Mouse (Mus musculus) embryonic facial prominence, embryonic 15.5 days (tissue): ENCODE data around the gene Narfl. TPM values are rescaled to one million over a fixed set of nuclear protein-coding genes. Genes with fewer than 3 reads are reported as not detected.

Source experiments
- ATAC-seq: fragments of 200-750 bp; cut with Nextera tagmentation; 2 replicates; pipeline ENCODE4 v1.8.0; 2017; ENCODE audit warnings: low read depth, moderate TSS enrichment; ENCODE audit not compliant: insufficient number of reproducible peaks, low FRiP score, low TSS enrichment
- H3K27ac ChIP-seq: fragments of 300-500 bp; sonication (generic); replicated peaks from 2 replicates; pipeline ENCODE4 v1.5.1; 2015; ENCODE audit warnings: mild to moderate bottlenecking, inconsistent platforms
- H3K27me3 ChIP-seq: fragments of 300-500 bp; sonication (generic); 2 replicates; pipeline ENCODE4 v1.6.1; 2015; ENCODE audit warnings: inconsistent platforms
- H3K36me3 ChIP-seq: fragments of 300-500 bp; sonication (generic); 2 replicates; pipeline ENCODE4 v1.6.1; 2015; ENCODE audit warnings: mild to moderate bottlenecking, inconsistent platforms
- H3K4me1 ChIP-seq: fragments of 300-500 bp; sonication (generic); 2 replicates; pipeline ENCODE4 v1.6.1; 2015; ENCODE audit warnings: inconsistent platforms
- H3K4me2 ChIP-seq: fragments of 300-500 bp; sonication (generic); replicated peaks from 2 replicates; pipeline ENCODE4 v1.6.1; 2015; ENCODE audit warnings: mild to moderate bottlenecking, inconsistent platforms
- H3K4me3 ChIP-seq: fragments of 300-500 bp; sonication (generic); replicated peaks from 2 replicates; pipeline ENCODE4 v1.5.1; 2015; ENCODE audit warnings: mild to moderate bottlenecking, inconsistent platforms
- H3K9ac ChIP-seq: fragments of 300-500 bp; sonication (generic); 2 replicates; pipeline ENCODE4 v1.6.1; 2015; ENCODE audit warnings: inconsistent platforms
- H3K9me3 ChIP-seq: fragments of 300-500 bp; sonication (generic); replicated peaks from 2 replicates; pipeline ENCODE4 v1.6.1; 2016; ENCODE audit warnings: inconsistent platforms
- WGBS: fragments of 180-500 bp; shearing (Covaris S2); methylation state at CpG from one replicate; pipeline ENCODE4 v1.1.7; 2015; 5-methylcytosine and 5-hydroxymethylcytosine counted together
- polyA plus RNA-seq: library from polyadenylated mRNA; unstranded; fragments of >200 nt; fragmentation: Nextera tagmentation; extraction: Ambion mirVana; gene quantifications from 2 replicates; pipeline ENCODE4 v1.2.1, GENCODE M21; 2015

Narfl gene
- polyA plus RNA-seq, 1 experiment from 2014 or later, result 26.9 TPM

DNA sequence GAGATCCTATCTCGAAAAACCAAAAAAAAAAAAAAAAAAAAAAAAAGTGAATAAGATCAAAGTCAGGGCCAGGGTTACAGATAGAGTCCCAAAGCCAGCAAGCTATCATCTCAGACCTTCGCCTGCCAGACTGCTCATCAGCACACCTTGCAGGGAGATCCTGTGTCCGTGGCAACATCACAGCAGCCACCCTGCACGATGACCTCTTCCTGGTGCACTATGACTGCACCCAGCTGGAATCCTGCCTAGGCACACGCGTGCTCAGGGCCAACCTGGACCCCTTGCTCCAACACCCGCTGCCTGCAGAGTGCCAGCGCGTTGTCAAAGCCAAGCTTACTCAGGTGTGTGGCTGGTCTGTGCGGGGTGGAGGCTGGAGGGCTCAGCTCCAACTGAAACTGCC lies 29.3 kb upstream of the Narfl start:
- H3K27ac ChIP-seq, result no peak overlapping the region
- H3K27me3 ChIP-seq, result no peaks in the 10 kb centered on the region
- WGBS, result 73% methylated on average over 10 of the region's 10 CpGs
- no peak overlapping the region for H3K4me3 ChIP-seq
- H3K36me3 ChIP-seq, result no peaks in the 10 kb centered on the region
- H3K9ac ChIP-seq, result no peak overlapping the region
- no peaks in the 10 kb centered on the region for H3K4me1 ChIP-seq
- ATAC-seq, result no peak
- H3K9me3 ChIP-seq, result no peaks in the 10 kb centered on the region
- H3K4me2 ChIP-seq, result no peak overlapping the region

DNA sequence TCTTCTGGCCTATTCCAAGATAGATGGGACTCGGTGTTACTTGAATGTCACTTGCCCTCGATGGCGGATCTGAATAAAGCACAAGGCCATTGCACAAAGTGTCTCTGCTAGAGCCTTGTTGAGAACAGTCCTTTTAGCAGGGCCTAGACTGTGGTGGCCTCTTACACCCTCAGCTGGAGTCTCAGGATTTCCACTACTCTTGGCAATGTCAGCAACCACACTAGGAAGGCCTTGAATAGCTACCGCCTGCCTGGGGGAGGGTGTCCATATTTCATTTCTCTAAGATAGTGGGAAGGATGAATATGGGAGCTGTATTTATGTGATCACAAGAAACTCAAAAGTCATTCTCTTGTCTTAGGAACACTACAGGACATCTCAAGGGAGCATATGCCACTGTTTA lies 25.3 kb upstream of the Narfl start:
- no peaks in the 10 kb centered on the region for H3K36me3 ChIP-seq
- no peaks in the 10 kb centered on the region for H3K27me3 ChIP-seq
- H3K9ac ChIP-seq, result no peak overlapping the region
- 93% methylated on average over 4 of the region's 4 CpGs for WGBS
- H3K27ac ChIP-seq, result no peak overlapping the region
- no peaks in the 10 kb centered on the region for H3K9me3 ChIP-seq
- H3K4me3 ChIP-seq, result no peak overlapping the region
- H3K4me2 ChIP-seq, result no peak overlapping the region
- no peak for ATAC-seq
- peaks cover 7% of the 10 kb centered on the region; the same call in 1 of the 2 replicates for H3K4me1 ChIP-seq

DNA sequence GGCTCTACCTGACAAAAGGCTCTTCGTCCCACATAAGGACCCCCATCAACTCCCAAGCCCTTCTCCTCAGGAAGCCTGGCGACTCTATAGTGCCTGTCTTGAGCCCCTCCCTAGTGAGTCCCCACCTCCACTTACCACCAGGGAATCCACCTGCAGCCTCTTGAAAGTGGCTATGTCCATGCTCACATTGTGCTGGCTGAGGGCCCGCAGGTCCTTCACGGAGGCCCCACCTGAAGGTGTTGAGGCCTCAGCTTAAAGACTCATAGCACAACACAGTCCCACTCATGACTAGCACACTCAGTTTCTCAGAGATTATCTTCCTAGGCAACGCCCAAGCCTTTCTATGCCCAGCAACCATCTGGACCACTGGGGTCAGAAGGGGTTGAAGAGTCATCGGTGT lies 24.3 kb upstream of the Narfl start:
- Histone ChIP-seq H3K9ac (no peak overlapping the region), H3K4me2 (no peak overlapping the region), H3K27me3 (no peaks in the 10 kb centered on the region), H3K27ac (no peak overlapping the region), H3K4me1 (peaks cover 7% of the 10 kb centered on the region; the same call in 1 of the 2 replicates), H3K4me3 (no peak overlapping the region), H3K36me3 (no peaks in the 10 kb centered on the region), H3K9me3 (no peaks in the 10 kb centered on the region)
- no peak for ATAC-seq
- WGBS, result 79% methylated on average over 6 of the region's 6 CpGs

DNA sequence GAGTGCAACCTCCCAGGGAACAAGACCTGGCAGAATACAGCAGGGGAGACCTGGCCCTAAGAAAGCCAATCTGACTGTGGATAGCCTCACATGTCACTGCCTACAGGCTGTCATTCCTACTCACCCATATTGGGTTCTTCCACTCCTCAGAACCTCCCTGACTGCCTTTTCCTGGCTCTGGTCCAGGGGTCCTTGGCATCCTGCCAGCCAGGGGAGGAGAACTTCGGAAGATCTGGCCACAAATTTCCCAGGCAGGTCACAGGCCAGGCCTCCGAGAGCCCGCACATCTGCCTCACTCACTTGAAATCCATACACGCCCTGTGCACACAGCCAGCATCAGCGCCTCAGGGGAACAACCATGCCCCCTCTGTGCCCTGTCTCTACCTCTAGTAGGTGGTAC lies 22.1 kb upstream of the Narfl start:
- H3K4me3 ChIP-seq, result no peak overlapping the region
- H3K9ac ChIP-seq, result no peak overlapping the region
- H3K4me1 ChIP-seq, result peaks cover 7% of the 10 kb centered on the region; the same call in 1 of the 2 replicates
- no peak overlapping the region for H3K27ac ChIP-seq
- H3K4me2 ChIP-seq, result no peak overlapping the region
- H3K27me3 ChIP-seq, result no peaks in the 10 kb centered on the region
- H3K9me3 ChIP-seq, result no peaks in the 10 kb centered on the region
- 38% methylated on average over 5 of the region's 5 CpGs for WGBS
- ATAC-seq, result no peak
- H3K36me3 ChIP-seq, result no peaks in the 10 kb centered on the region

DNA sequence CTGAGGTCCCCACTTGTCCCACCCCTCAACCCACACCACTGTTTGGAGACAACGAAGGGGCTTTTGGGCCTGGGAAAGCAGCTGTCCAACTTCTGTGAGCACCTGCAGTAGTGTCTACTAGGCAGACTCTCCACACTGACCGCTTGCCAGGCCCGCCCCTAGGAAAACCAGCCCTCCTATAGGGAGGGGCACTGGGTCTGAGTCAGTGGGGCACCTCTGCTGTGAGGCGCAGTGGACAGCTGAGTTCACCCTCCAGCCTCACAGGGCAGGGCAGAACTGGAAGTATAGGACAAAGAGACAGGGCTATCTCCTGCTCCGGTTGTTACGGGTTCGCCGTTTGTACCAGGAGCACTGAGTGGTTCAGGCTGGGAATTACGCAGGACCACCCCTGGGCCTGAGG lies 19.3 kb upstream of the Narfl start, which contains the start of gene Msln:
TSS of gene Msln (minus strand) at position 138 of the 400 bp plus-strand sequence.
- no peaks in the 10 kb centered on the region for H3K27me3 ChIP-seq
- no peak within 1 kb of the TSS for H3K9ac ChIP-seq
- ATAC-seq, result no peak
- H3K4me2 ChIP-seq, result no peak within 1 kb of the TSS
- H3K9me3 ChIP-seq, result no peaks in the 10 kb centered on the region
- peaks cover 7% of the 10 kb centered on the region; the same call in 1 of the 2 replicates for H3K4me1 ChIP-seq
- H3K27ac ChIP-seq, result no peak within 1 kb of the TSS
- 82% methylated on average over 9 of the region's 9 CpGs for WGBS
- H3K36me3 ChIP-seq, result no peaks in the 10 kb centered on the region
- no peak within 1 kb of the TSS for H3K4me3 ChIP-seq

DNA sequence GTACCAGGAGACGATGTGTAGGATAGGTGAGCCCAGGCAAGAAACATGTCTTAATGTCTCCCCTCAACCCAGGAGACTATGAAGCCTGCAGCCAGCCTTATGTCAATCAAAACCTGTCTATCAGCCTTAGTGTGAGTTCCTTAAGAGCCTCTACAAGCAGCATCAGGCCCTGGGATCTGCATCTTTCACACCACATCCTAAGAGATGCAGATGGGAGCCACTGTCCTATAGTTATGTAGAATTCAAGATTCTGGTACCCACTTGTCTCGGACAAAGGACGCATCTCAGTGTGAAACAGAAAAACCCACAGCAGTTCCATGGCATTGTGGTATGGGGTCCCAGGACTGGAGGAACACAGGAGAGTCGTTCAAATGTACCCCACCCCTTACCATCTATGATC lies 18.5 kb upstream of the Narfl start:
- H3K9ac ChIP-seq, result no peak overlapping the region
- no peak overlapping the region for H3K4me3 ChIP-seq
- no peak for ATAC-seq
- peaks cover 7% of the 10 kb centered on the region; the same call in 1 of the 2 replicates for H3K4me1 ChIP-seq
- H3K4me2 ChIP-seq, result no peak overlapping the region
- no peak overlapping the region for H3K27ac ChIP-seq
- no peaks in the 10 kb centered on the region for H3K9me3 ChIP-seq
- H3K27me3 ChIP-seq, result no peaks in the 10 kb centered on the region
- H3K36me3 ChIP-seq, result no peaks in the 10 kb centered on the region
- WGBS, result 72% methylated on average over 4 of the region's 4 CpGs

DNA sequence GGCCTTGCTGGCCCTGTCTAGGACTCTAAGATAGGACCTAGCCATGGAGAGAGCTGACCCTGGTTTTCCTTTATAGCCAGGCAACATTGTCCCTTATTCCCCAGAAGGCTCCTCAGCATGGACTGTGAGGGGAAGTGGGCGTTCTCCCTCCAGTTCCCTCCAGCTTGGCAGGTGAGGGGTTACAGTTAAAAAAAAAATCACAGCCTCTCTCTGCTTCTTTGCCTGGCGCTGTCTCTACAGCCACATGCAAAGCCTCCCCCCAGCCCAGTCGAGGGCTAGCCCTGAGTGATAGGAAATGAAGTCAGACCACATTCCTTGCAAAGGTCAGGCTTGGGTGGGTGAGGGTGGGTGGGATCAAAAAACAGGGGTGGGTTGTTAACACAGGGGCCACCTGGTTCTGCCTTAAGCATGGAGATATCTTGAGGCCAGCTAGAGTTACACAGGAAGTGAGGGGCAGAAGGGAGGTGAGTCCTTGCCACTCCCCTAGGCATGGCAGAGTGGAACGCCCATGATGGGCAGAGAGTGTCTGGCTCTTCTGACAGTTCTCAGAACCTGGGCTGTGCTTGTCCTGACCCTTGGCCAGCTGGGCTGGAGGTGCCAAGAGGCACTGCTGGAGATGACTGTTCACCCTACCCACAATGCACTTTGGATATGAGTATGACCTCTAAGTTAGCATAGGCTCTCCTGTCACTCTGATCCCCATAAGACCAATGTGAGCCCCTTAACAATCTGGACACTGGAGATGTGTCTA lies 17.8 kb upstream of the Narfl start:
- Histone ChIP-seq H3K4me3 (no peak overlapping the region), H3K36me3 (no peaks in the 10 kb centered on the region), H3K9me3 (no peaks in the 10 kb centered on the region), H3K27ac (no peak overlapping the region), H3K27me3 (no peaks in the 10 kb centered on the region), H3K4me2 (no peak overlapping the region), H3K9ac (no peak overlapping the region), H3K4me1 (peaks cover 7% of the 10 kb centered on the region; the same call in 1 of the 2 replicates)
- ATAC-seq, result no peak
- 29% methylated on average over 4 of the region's 4 CpGs for WGBS

DNA sequence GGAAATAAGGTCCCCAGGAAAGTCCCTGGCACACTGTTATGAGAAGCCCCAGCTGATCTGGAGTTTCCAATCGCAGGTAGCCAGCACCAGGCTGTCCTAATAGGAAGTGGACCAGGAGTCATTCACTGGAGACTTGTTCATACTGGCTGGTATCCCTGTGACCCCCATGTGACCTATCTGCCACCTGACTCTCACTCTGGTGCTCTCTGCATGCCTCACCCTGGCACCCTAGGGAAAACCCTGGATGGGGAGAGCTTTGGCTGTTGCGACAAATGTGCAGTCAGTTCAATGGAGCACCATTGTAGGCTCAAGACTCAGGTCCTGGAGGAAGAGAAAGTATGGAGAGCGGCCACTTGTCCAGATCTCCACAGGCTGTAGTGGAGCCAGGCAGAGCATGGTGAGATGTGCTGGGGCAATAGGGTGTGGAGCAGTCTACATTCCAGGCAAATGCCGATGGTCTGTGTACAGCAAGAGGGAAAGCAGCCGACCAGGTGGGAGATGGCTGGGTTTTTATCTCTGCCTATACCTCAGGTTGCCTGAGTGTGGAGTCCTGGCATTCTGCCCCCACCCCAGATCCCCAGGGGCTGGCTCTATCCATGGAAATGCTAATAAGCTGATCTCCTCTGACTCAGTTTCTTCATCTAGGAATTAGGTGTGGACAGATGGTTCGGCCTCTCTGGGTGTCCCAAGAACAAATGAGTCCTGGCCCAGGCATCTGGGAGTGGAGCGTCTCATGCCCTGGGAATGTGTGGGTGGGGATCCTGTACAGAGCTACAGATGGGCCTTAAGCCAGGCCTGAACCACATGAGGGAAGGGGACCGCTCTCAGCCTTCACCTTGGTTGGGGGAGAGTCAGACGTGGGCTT lies 17.0 kb upstream of the Narfl start:
- Histone ChIP-seq H3K27me3 (no peaks in the 10 kb centered on the region), H3K9ac (no peak overlapping the region), H3K4me3 (no peak overlapping the region), H3K36me3 (no peaks in the 10 kb centered on the region), H3K4me1 (peaks cover under 1% of the 10 kb centered on the region; the same call in 1 of the 2 replicates), H3K9me3 (no peaks in the 10 kb centered on the region), H3K4me2 (no peak overlapping the region), H3K27ac (no peak overlapping the region)
- WGBS, result 75% methylated on average over 9 of the region's 9 CpGs
- no peak for ATAC-seq

DNA sequence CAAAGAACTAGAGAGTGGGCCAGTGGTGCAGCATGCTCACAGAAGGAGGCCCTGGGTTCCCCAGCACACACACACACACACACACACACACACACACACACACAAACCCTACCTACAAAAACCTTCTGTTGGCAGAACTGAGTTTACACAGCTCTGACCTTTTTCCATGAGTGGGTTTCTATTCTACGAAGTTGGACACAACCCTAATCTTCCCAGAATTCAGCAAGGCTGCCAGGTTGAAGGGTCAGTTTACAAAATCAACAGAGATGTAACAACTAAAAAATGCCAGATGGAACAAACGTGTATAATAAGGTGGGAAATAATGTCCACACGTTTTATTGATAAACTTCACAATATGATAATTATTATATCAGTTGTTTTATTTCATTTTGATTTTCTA lies 15.9 kb upstream of the Narfl start:
- ATAC-seq, result no peak
- no peak overlapping the region for H3K27ac ChIP-seq
- no peaks in the 10 kb centered on the region for H3K4me1 ChIP-seq
- no peaks in the 10 kb centered on the region for H3K9me3 ChIP-seq
- no peak overlapping the region for H3K4me2 ChIP-seq
- no peak overlapping the region for H3K9ac ChIP-seq
- H3K4me3 ChIP-seq, result no peak overlapping the region
- no peaks in the 10 kb centered on the region for H3K36me3 ChIP-seq
- 56% methylated on average over 3 of the region's 3 CpGs for WGBS
- no peaks in the 10 kb centered on the region for H3K27me3 ChIP-seq

DNA sequence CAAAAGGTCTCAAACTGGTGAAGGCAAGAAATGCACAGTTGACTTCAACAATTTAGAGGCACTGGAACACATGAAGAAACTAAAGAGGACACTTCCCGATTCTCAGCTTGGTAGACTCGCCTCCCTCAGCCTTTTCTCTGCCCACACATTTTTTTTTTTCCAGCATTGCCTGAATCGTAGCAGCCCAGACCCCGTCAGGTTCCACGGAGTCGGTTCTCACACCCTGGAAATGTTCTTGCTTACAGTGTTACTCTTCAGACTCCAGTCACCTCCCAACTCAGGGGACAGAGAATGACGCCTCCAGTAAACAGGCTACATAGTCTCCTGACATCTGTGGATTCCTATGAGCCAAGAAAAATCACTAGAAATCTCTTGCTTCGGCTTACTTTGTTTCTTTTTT lies 13.4 kb upstream of the Narfl start:
- 69% methylated on average over 8 of the region's 8 CpGs for WGBS
- H3K4me2 ChIP-seq, result no peak overlapping the region
- H3K9ac ChIP-seq, result no peak overlapping the region
- H3K27ac ChIP-seq, result no peak overlapping the region
- no peaks in the 10 kb centered on the region for H3K36me3 ChIP-seq
- no peaks in the 10 kb centered on the region for H3K9me3 ChIP-seq
- H3K4me3 ChIP-seq, result no peak overlapping the region
- ATAC-seq, result no peak
- no peaks in the 10 kb centered on the region for H3K4me1 ChIP-seq
- H3K27me3 ChIP-seq, result no peaks in the 10 kb centered on the region

DNA sequence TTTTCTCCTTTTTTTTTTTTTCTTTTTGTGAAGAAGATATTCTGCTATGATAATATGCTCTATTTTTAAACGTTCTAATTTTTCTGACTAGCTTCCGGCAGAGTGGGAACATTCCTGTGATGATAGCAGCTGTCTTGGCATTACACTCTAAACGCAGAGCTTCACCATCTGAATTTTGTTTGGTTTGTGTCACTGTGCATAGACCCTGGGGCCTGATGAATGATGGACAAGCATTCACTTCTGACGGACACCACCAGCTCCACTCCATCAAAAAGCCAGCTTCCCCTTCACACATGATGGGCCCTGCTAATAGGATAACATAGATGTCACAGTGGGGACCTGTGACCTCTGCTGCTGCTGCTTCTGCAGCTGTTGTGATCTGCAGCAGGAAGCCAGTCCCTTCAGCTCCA lies 12.0 kb upstream of the Narfl start:
- no peaks in the 10 kb centered on the region for H3K27me3 ChIP-seq
- 33% methylated on average over 4 of the region's 4 CpGs for WGBS
- no peak overlapping the region for H3K27ac ChIP-seq
- no peaks in the 10 kb centered on the region for H3K36me3 ChIP-seq
- H3K9ac ChIP-seq, result no peak overlapping the region
- H3K9me3 ChIP-seq, result no peaks in the 10 kb centered on the region
- no peak overlapping the region for H3K4me2 ChIP-seq
- no peak for ATAC-seq
- H3K4me3 ChIP-seq, result no peak overlapping the region
- no peaks in the 10 kb centered on the region for H3K4me1 ChIP-seq
